ENCODE assay signal across 8 mouse cellular contexts in genomic region chr9:61377706-61378479, GRCm38 (mm10). TPM values are rescaled to one million over a fixed set of nuclear protein-coding genes. Genes with fewer than 3 reads are reported as not detected.
DNase-seq lines count a peak whose midpoint lies in the region; ATAC-seq and TF ChIP-seq lines count a peak whose summit lies in the region.

No protein-coding gene starts in this region.

- TF ChIP-seq CTCF in lung, embryonic 14.5 days (IDR thresholded peaks at IDR 0.05; ENCODE audit: low read depth): no peak

- peak overlapping the region; percentile 99 for H3K4me2 ChIP-seq in lung, embryonic 14.5 days
- H3K4me2 ChIP-seq in forebrain, embryonic 13.5 days: peak overlapping the region; percentile 81
- H3K4me2 ChIP-seq in neural tube, embryonic 12.5 days (replicated peaks): peak overlapping the region; percentile 93

- ATAC-seq in lung, embryonic 14.5 days (ENCODE audit: insufficient read depth): no peak
- no peak for ATAC-seq in forebrain, embryonic 13.5 days
- peak; percentile 23; the same call in 1 of the 2 replicates for ATAC-seq in neural tube, embryonic 12.5 days (ENCODE audit: low FRiP score, low read depth)

- no peaks in the 10 kb centered on the region for H3K9me3 ChIP-seq in lung, embryonic 14.5 days (ENCODE audit: low read depth, low read length)
- H3K9me3 ChIP-seq in forebrain, embryonic 13.5 days (replicated peaks): no peaks in the 10 kb centered on the region
- H3K9me3 ChIP-seq in neural tube, embryonic 12.5 days: no peaks in the 10 kb centered on the region

- H3K36me3 ChIP-seq in lung, embryonic 14.5 days (ENCODE audit: insufficient read depth): peaks cover 71% of the 10 kb centered on the region
- peaks cover 41% of the 10 kb centered on the region for H3K36me3 ChIP-seq in forebrain, embryonic 13.5 days (ENCODE audit: poor library complexity, severe bottlenecking)
- peaks cover 33% of the 10 kb centered on the region for H3K36me3 ChIP-seq in neural tube, embryonic 12.5 days

- H3K4me1 ChIP-seq in lung, embryonic 14.5 days (ENCODE audit: insufficient read depth): peaks cover 43% of the 10 kb centered on the region
- H3K4me1 ChIP-seq in forebrain, embryonic 13.5 days: peaks cover 88% of the 10 kb centered on the region
- H3K4me1 ChIP-seq in neural tube, embryonic 12.5 days: peaks cover 85% of the 10 kb centered on the region

- H3K4me3 ChIP-seq in lung, embryonic 14.5 days (ENCODE audit: low read depth, low read length): 0 out of 2 replicates have a peak overlapping the region, but pooled peaks have one; percentile 4
- H3K4me3 ChIP-seq in forebrain, embryonic 13.5 days: peak overlapping the region; percentile 93
- peak overlapping the region; percentile 27 for H3K4me3 ChIP-seq in neural tube, embryonic 12.5 days

- H3K27me3 ChIP-seq in lung, embryonic 14.5 days (ENCODE audit: insufficient read depth, low read length): no peaks in the 10 kb centered on the region
- no peaks in the 10 kb centered on the region; the same call in 1 of the 2 replicates for H3K27me3 ChIP-seq in forebrain, embryonic 13.5 days
- 0 out of 2 replicates have a peak, but pooled peaks cover 8% of the 10 kb centered on the region for H3K27me3 ChIP-seq in neural tube, embryonic 12.5 days (replicated peaks)

- no peak overlapping the region for H3K27ac ChIP-seq in lung, embryonic 14.5 days (ENCODE audit: low read depth)
- peak overlapping the region; percentile 82 for H3K27ac ChIP-seq in forebrain, embryonic 13.5 days
- peak overlapping the region; percentile 72; the same call in 1 of the 2 replicates for H3K27ac ChIP-seq in neural tube, embryonic 12.5 days

- no peak for DNase-seq in lung, embryonic 14.5 days
- DNase-seq in lung, postnatal 10 days: no peak
- peak; percentile 41 for DNase-seq in kidney, postnatal 10 days
- DNase-seq in layer of hippocampus, postnatal 36 days: no peak
- no peak for DNase-seq in right cerebral cortex, adult 18-20 months
- no peak for DNase-seq in ovary, postnatal 10 days (ENCODE audit: low spot score)

- WGBS in lung, embryonic 14.5 days: 41% methylated on average over 9 of the region's 9 CpGs
- WGBS in forebrain, embryonic 13.5 days: 7% methylated on average over 9 of the region's 9 CpGs
- whole genome bisulfite sequencing in neural tube, embryonic 12.5 days: 12% methylated on average over 9 of the region's 9 CpGs

- H3K9ac ChIP-seq in lung, embryonic 14.5 days: no peak overlapping the region; the same call in 1 of the 2 replicates
- peak overlapping the region; percentile 61 for H3K9ac ChIP-seq in forebrain, embryonic 13.5 days
- peak overlapping the region; percentile 58 for H3K9ac ChIP-seq in neural tube, embryonic 12.5 days

RNA-seq across cellular contexts. Expression of gene Tle3, which starts 5.7 kb away (rescaled TPM):
- polyA plus RNA-seq in lung, embryonic 14.5 days (2014; fragmentation: Nextera tagmentation; extraction: Ambion mirVana): 28.7 and 32.5 TPM in 2 replicates
- polyA plus RNA-seq in forebrain, embryonic 13.5 days (2015; fragmentation: Nextera tagmentation; extraction: Ambion mirVana): 36.6 and 39.2 TPM in 2 replicates
- polyA plus RNA-seq in neural tube, embryonic 12.5 days (2016; fragmentation: Nextera tagmentation; extraction: Ambion mirVana): 55.5 and 58.7 TPM in 2 replicates
- 10 to 100 TPM; 51.5 to 53.2 TPM for total RNA-seq in layer of hippocampus, postnatal 36 days (2021)

Comparison
In these comparisons a context has a peak if more than half of its experiments do, and no peak if none do; other contexts are left out.
1. H3K4me3 ChIP-seq: peak in every context shown above with its lines; median percentile 93 in forebrain, embryonic 13.5 days; 27 in neural tube, embryonic 12.5 days; 4 in lung, embryonic 14.5 days.